Mouse (Mus musculus) adipocyte (in vitro differentiated cells): ENCODE measurements at regions not wholly inside any gene's neighbourhood (a gene's known extent, or its start where the extent isn't known, plus 50 kb on each side); places are given as distances from the start of the nearest gene placed in this dataset.
A peak's percentile ranks its signal among the peaks of the same experiment; 100 is the strongest.
"Not testable (repeated sequence)": the region's sequence is repeated elsewhere in the genome, so short reads cannot be mapped to it uniquely, and the experiment has no call there.

Experiments used
- DNase-seq: peaks from one replicate; pipeline ENCODE4 v3.0.0-alpha.2; 2016; ENCODE audit warnings: low spot score

- no peak for DNase-seq
These were observed 153.5 kb upstream of the Snrpn start for GRCm38 (mm10) chr7:60293556-60293955.

- DNase-seq: peak; percentile 68
These were observed 104.3 kb upstream of the Snrpn start for GRCm38 (mm10) chr7:60244187-60244866.

GRCm38 (mm10) chr7:60243746-60244145 lies 103.7 kb upstream of the Snrpn start:
- DNase-seq: peak; percentile 65

- DNase-seq: peak; percentile 13
These were observed 98.7 kb upstream of the Snrpn start for GRCm38 (mm10) chr7:60238595-60239195.

GRCm38 (mm10) chr7:60216358-60217273 lies 76.6 kb upstream of the Snrpn start:
- DNase-seq: not testable (repeated sequence)
